Mouse (Mus musculus) liver, adult 2 months (tissue): ENCODE data around the gene Insl5.

ENCODE experiments used
- CTCF ChIP-seq: fragments of 200-500 bp; IDR thresholded peaks from 2 replicates; pipeline ENCODE4 v1.5.1; 2011; ENCODE audit warnings: low read depth, low read length, control low read depth
- POLR2A ChIP-seq: fragments of 200-500 bp; IDR thresholded peaks from 2 replicates; pipeline ENCODE4 v1.6.1; 2011; ENCODE audit warnings: low read length, control low read depth; ENCODE audit not compliant: insufficient read depth; ENCODE audit errors: extremely low read depth

- TF ChIP-seq POLR2A (no peak), CTCF (no peak)
These were observed 44.0 kb upstream of the Insl5 start for GRCm38 (mm10) chr4:103070631-103071030.
